Mouse (Mus musculus): Measurements from ENCODE around the gene Rbpms2.

Gene Rbpms2

GRCm38 (mm10) chr9:65629025-65629766 is at the start of gene Rbpms2:
TSS of gene Rbpms2 (plus strand) at chr9:65629648.
- no peak for DNase-seq (ENCODE audit: low spot score)

- DNase-seq (ENCODE audit: low spot score): no peak
These were observed 49.6 kb upstream of the Rbpms2 start, which contains the start of gene Plekho2 for GRCm38 (mm10) chr9:65579781-65580371. TSS of gene Plekho2 (minus strand) at chr9:65580040.

GRCm38 (mm10) chr9:65580401-65581256 is 48.8 kb upstream of the Rbpms2 start:
- peak; percentile 82 for DNase-seq (ENCODE audit: low spot score)

GRCm38 (mm10) chr9:65583045-65583444 is 46.4 kb upstream of the Rbpms2 start:
- no peak for DNase-seq (ENCODE audit: low spot score)

GRCm38 (mm10) chr9:65586406-65587269 is 42.8 kb upstream of the Rbpms2 start, which contains the start of gene Pif1:
TSS of gene Pif1 (plus strand) at chr9:65587160.
- no peak for DNase-seq (ENCODE audit: low spot score)

- DNase-seq (ENCODE audit: low spot score): no peak
These were observed 42.2 kb upstream of the Rbpms2 start for GRCm38 (mm10) chr9:65587270-65587572.

- DNase-seq (ENCODE audit: low spot score): no peak
These were observed 41.7 kb upstream of the Rbpms2 start for GRCm38 (mm10) chr9:65587573-65588358.

GRCm38 (mm10) chr9:65589091-65589490 is 40.4 kb upstream of the Rbpms2 start:
- no peak for DNase-seq (ENCODE audit: low spot score)

GRCm38 (mm10) chr9:65592721-65593120 is 36.7 kb upstream of the Rbpms2 start:
- no peak for DNase-seq (ENCODE audit: low spot score)

GRCm38 (mm10) chr9:65593596-65593995 is 35.9 kb upstream of the Rbpms2 start:
- DNase-seq (ENCODE audit: low spot score): no peak

GRCm38 (mm10) chr9:65598765-65599249 is 30.6 kb upstream of the Rbpms2 start:
- no peak for DNase-seq (ENCODE audit: low spot score)

GRCm38 (mm10) chr9:65600951-65601350 is 28.5 kb upstream of the Rbpms2 start:
- DNase-seq (ENCODE audit: low spot score): no peak

- no peak for DNase-seq (ENCODE audit: low spot score)
These were observed 25.9 kb upstream of the Rbpms2 start for GRCm38 (mm10) chr9:65603401-65604102.

- DNase-seq (ENCODE audit: low spot score): peak; percentile 39
These were observed 23.8 kb upstream of the Rbpms2 start for GRCm38 (mm10) chr9:65605471-65606136.

- no peak for DNase-seq (ENCODE audit: low spot score)
These were observed 22.9 kb upstream of the Rbpms2 start for GRCm38 (mm10) chr9:65606321-65607109.

- DNase-seq (ENCODE audit: low spot score): no peak
These were observed 22.3 kb upstream of the Rbpms2 start for GRCm38 (mm10) chr9:65607120-65607519.

GRCm38 (mm10) chr9:65611969-65612486 is 17.4 kb upstream of the Rbpms2 start:
- DNase-seq (ENCODE audit: low spot score): no peak

- DNase-seq (ENCODE audit: low spot score): no peak
These were observed 16.4 kb upstream of the Rbpms2 start for GRCm38 (mm10) chr9:65613098-65613497.

- no peak for DNase-seq (ENCODE audit: low spot score)
These were observed 10.1 kb upstream of the Rbpms2 start for GRCm38 (mm10) chr9:65619311-65619710.
